Comparison of ENCODE assay signal across 26 mouse cellular contexts in genomic region chr11:88002738-88003137, GRCm38 (mm10).
"Had no signal": no experiment of that assay in that cellular context is flagged by ENCODE, and none has a peak within 500 bp of the region (broad histone marks: within the 10 kb centered on the region; RNA-seq: fewer than 3 reads in every experiment).

No protein-coding gene starts in this region.

- H3K4me3 ChIP-seq: gastrocnemius, adult 2 months; heart, embryonic 10.5 days; heart, embryonic 12.5 days; hindbrain, embryonic 10.5 days; hindbrain, embryonic 12.5 days; intestine, embryonic 15.5 days; kidney, embryonic 15.5 days; limb, embryonic 13.5 days; limb, embryonic 15.5 days had no signal

- H3K27me3 ChIP-seq: heart, embryonic 12.5 days; hindbrain, embryonic 12.5 days; intestine, embryonic 15.5 days; kidney, embryonic 15.5 days; limb, embryonic 13.5 days; limb, embryonic 15.5 days had no signal

- ATAC-seq: hindbrain, embryonic 16.5 days; inflammation-experienced regulatory T-cells, adult 6 months; intestine, embryonic 15.5 days had no signal

- H3K27ac ChIP-seq: gastrocnemius, adult 2 months; heart, embryonic 10.5 days; hindbrain, embryonic 10.5 days; hindbrain, embryonic 12.5 days; hindbrain, embryonic 14.5 days; intestine, embryonic 15.5 days; kidney, embryonic 15.5 days; kidney, postnatal 0 days; limb, embryonic 13.5 days; limb, embryonic 15.5 days had no signal

- H3K4me2 ChIP-seq: heart, embryonic 12.5 days; hindbrain, embryonic 12.5 days; hindbrain, embryonic 14.5 days; intestine, embryonic 15.5 days; kidney, embryonic 15.5 days; limb, embryonic 13.5 days; limb, embryonic 15.5 days had no signal

- H3K9me3 ChIP-seq: heart, embryonic 10.5 days; hindbrain, embryonic 12.5 days; intestine, embryonic 15.5 days; kidney, embryonic 15.5 days; limb, embryonic 13.5 days; limb, embryonic 15.5 days had no signal

- H3K36me3 ChIP-seq: heart, embryonic 10.5 days; heart, embryonic 12.5 days; intestine, embryonic 15.5 days; kidney, embryonic 15.5 days; limb, embryonic 15.5 days had no signal

- H3K4me1 ChIP-seq: hindbrain, embryonic 12.5 days; intestine, embryonic 15.5 days; kidney, embryonic 15.5 days; limb, embryonic 13.5 days; limb, embryonic 15.5 days had no signal

- H3K9ac ChIP-seq: heart, embryonic 12.5 days; hindbrain, embryonic 12.5 days; hindbrain, embryonic 14.5 days; intestine, embryonic 15.5 days; kidney, embryonic 15.5 days; limb, embryonic 13.5 days; limb, embryonic 15.5 days had no signal

- DNase-seq: gastrocnemius, adult 2 months; gastrocnemius, postnatal 10 days; gastrocnemius, postnatal 25 days; heart, adult 18-20 months; heart, postnatal 10 days; heart, postnatal 4 days; kidney, adult 11 months; kidney, adult 2 months; kidney, adult 9 months; kidney, postnatal 14 days; kidney, postnatal 36 days; layer of hippocampus, adult 9-11 months; layer of hippocampus, postnatal 36 days; left cerebral cortex, postnatal 4 days had no signal
